13 mouse cellular contexts compared by ENCODE assay signal in the genomic region with DNA sequence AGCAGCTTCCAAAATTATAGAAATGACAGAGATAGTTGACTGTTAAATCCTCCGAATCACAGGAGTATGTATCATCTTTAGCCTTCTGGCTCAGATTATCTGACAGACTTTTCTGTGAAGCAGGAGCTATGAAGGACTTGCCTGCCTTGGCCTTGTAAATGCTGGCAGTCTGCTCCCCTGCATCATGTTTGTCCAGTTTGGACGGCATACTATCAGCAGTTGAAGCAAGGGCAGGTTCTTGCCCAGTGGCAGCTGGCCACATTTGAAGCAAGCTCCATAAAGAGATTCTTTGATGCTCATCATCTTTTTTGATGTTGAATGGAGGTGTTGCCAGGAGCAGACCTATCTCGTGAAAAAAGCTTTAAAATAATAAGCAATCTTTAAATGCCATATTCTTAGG.
"Had no signal": no experiment of that assay in that cellular context is flagged by ENCODE, and none has a peak within 500 bp of the region (broad histone marks: within the 10 kb centered on the region; RNA-seq: fewer than 3 reads in every experiment).

No protein-coding gene starts in this region.

- DNase-seq: gastrocnemius, adult 2 months; gastrocnemius, postnatal 10 days; gastrocnemius, postnatal 25 days; heart, adult 2 months; heart, postnatal 10 days; heart, postnatal 4 days; kidney, adult 18-20 months; kidney, adult 8-10 months; kidney, postnatal 10 days; kidney, postnatal 25 days; kidney, postnatal 4 days; liver; liver, embryonic 13.5 days had no signal
